Mouse (Mus musculus) left cerebral cortex, postnatal 10 days (tissue): ENCODE results near the gene Dpysl5. TPM values are rescaled to one million over a fixed set of nuclear protein-coding genes. Genes with fewer than 3 reads are reported as not detected.
"Not testable (repeated sequence)": the region's sequence is repeated elsewhere in the genome, so short reads cannot be mapped to it uniquely, and the experiment has no call there.

Experiments
- DNase-seq, 2 experiments: peaks; one replicate each; pipeline ENCODE4 v3.0.0; 2021 to 2022; ENCODE audit warnings: low spot score in 2 of 2, mixed read lengths in 1 of 2; ENCODE audit errors: extremely low spot score in 1 of 2
- intact Hi-C: fragments of 180-260 bp; cut with DNase I; formaldehyde crosslinking; loops from one replicate; pipeline ENCODE4 v1.15.1; 2025
- total RNA-seq, 2 experiments: library from RNA; stranded (reverse); gene quantifications; 2 replicates each; pipeline ENCODE4 v1.2.3; 2021

The Dpysl5 gene
- 100 to 1,000 TPM; 354 to 401 TPM for total RNA-seq

DNA sequence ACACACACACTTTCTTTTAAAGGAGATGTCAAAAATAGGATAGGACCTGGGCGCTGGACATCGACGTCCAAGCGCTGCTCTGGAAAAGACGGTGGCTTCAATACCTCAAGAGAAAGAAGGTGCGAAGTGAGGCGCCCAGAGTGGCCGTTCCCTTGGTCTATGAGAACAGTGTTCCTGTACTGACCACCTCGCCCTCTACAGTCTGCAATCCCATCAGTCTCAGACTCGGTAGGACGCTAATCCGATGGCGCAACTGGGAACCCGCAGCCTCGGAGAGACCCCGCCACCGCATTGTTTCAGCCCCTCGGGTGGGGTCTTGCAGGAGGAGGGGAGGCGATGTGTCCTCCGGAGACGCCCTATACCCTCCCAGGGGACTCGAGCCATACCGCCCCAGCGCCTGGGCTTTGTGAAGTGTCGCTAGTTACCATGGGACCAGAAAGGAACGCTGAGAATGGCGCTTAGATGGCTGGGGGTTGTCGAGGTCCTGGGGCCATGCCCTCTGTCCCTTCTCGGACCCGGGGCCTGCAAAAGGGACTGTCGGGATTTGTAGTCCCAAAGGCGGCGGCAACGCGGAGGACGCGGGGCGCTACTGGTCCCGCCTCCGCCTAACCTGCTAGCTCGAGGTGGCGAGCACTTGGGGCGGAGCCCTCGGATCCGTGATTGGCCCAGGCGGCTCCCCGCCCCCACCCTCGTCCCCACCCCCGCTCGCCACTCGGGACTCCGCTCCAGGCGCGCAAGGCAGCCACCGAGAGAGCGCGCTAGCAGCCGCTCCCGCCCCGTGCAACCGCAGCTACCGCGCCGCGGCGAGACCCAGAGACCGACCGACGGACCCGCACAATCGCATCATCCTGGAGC lies at the start of gene Dpysl5:
TSS of gene Dpysl5 (plus strand) at position 418 of the 855 bp plus-strand sequence.
- intact Hi-C loops: loop anchor here (1.0 to 5.0 kb wide), 2 partner anchors 64 to 86 kb away; no protein-coding TSS in a partner anchor
- peak; percentile 87 to 89 for DNase-seq

DNA sequence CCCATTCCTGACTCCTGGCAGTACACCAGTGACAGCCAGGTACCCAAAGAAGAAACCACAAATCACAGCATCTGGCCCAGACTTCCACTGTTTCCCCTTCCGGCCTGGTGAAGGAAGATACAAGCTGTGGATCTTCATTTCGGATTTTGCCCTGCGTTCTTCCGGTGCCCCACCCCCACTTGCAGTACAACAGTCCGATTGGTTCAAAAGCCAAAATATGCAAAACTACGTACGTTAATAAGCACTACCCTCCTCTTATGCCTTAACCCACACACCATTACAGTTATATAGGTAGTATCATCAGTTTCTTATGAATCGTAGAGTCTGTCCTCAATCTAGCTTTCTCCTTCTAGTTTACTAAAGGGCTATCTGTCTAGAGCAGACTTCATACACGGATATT lies 46.0 kb upstream of the Dpysl5 start:
- intact Hi-C loops: no loop called here
- no peak for DNase-seq

DNA sequence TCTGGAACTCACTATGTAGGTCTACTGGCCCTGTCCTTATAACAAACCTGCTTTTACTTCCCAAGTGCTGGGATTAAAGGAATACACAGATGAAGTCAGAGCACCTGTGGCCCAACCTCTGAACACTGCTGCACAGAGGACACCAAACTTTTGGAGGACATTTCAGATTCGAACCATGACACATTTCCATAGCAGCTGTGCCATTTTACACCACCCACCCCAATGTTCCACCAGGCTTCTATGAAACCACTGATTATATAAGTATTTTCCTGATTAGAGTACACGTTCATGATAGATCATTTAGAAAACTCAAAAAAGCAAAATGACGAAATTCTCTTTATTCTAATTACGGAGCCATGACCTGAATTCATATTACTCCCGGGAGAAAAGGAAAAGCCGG lies 45.4 kb upstream of the Dpysl5 start:
- DNase-seq: no peak
- intact Hi-C loops: no loop called here

DNA sequence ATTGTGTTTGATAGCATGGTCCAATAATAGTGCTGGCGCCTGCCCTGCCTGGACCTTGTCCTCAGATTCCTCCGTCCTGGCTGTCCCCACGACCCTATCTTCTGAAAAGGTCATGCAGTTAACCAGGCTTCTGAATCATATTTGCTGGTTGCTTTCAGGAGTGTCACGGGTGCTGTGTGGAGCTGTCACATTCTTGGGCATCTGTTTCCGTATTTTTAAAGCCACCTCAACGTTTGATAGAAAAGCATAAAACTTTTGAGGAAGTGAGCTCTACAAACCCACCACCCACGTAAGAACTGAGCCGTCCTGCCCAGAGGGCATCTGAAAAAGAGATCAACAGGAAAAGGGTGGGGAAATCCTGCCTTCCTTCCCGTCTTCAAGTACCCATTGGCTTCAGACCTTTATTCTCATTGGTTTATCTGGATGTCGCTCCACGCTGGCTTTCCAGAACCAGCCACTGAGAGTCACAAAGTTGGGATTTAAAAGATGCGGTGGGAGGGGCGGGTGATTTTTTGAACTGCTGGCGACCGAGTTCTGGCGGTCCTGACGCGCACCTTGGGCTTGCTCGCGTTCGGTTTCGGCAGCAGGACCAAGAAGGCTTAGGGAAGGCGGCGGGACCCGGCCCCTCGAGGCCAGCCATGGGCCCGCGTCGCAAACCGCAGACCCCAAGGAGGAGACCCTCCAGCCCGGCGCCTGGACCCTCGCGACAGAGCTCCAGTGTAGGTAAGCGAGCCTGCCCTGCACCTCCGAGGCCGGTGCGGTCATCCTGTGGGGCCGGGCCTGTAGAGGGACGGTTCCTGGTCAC lies 44.8 kb upstream of the Dpysl5 start, which contains the start of gene Cenpa:
TSS of gene Cenpa (plus strand) at position 387 of the 805 bp plus-strand sequence.
- intact Hi-C loops: no loop called here

DNA sequence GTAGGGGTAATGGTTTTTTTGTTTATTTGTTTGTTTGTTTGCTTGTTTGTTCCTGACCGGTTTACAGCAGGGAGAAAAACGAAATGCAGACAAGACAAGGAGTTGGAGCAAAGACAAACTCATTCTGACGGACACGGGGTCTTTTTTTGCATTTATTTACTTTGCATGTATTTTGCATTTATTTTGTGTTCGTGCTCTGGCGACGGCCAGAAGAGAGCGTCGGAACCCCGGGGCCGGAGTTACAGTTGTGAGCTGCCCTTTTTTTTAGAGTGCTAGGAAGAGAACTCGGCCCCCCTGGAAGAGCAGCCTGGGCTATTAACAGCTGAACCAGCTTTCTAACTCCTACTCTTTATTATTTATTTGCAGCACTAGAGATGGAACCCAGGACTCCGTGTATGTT lies 44.1 kb upstream of the Dpysl5 start:
- DNase-seq: no peak
- intact Hi-C loops: no loop called here

More for the DNA sequence above, 44.8 kb upstream of the Dpysl5 start, which contains the start of gene Cenpa:
- DNase-seq: peak; percentile 91 to 96

DNA sequence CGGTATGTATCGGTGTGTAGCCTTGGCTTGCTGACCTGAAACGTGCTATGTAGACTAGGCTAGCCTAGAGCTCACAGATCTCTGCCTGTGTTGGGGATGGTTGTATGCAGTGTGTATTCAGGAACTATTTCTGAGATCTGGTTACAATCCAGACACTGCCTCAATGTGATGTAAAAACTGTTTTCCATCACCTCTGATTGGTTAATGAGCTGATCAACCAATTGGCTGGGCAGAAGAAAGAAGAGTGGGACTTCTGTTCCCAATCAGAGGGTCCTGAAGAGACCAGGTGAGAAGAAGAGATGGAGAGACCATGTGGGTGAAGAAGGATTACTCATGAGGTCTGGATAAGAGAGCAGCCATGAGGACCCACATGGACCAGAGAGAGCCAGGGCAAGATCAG lies 43.7 kb upstream of the Dpysl5 start:
- no peak for DNase-seq

DNA sequence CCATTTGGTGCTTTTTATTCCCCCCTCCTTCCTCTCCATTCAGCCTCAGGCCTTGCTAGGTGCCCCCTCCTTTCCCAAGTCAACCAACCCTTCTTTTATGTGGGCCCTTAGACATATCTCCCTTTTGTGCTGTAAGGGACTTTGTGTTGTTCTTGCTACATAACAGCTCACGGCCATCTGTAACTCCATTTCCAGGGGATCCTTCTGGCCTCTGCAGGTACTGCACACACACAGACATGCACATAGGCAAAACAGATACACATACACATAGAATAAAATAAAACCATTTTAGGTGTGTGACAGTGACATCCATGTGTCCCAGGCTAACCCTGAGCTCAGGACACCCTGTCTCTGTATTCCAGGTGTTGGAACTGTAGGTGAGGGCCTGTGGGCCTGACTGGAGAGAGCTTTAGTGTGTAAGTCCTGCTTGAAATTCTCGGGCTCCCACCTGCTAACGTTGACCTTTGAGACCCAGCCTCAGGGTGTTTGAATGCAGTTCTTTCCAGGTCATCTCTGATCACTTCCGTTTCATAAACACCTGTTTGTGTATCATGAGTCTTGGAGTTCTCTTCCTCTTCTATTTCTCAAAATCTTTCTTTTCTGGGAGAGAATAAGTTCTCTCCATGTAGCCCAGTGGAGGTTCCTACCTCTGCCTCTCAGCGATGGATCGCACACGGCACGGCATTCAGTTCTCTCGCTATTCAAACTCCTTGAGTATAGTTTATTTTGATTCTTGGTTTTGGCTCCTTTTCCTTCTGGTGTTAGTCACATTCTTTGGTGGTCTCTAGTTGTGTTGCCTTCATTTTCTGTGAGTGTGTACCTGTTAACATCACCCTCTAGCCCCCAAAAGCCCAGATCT lies 42.5 kb upstream of the Dpysl5 start:
- intact Hi-C loops: no loop called here
- DNase-seq: no peak

More for the DNA sequence above, 43.7 kb upstream of the Dpysl5 start:
- intact Hi-C loops: no loop called here

DNA sequence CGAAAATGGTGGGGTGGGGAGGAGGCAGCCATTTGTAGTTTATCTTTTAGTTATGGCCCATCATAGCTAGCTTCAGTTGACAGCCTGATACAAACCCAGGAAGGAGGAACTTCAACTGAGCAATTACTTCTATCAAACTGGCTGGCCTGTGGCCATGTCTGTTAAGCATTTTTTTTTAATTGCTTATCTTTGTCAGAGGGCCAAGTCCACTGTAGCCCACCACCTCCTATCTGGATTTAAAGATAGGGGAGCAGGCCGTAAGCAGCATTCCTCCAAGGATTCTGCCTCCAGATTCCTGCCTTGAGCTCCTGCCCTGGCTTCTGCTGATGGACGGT lies 41.9 kb upstream of the Dpysl5 start:
- intact Hi-C loops: no loop called here
- DNase-seq: no peak

DNA sequence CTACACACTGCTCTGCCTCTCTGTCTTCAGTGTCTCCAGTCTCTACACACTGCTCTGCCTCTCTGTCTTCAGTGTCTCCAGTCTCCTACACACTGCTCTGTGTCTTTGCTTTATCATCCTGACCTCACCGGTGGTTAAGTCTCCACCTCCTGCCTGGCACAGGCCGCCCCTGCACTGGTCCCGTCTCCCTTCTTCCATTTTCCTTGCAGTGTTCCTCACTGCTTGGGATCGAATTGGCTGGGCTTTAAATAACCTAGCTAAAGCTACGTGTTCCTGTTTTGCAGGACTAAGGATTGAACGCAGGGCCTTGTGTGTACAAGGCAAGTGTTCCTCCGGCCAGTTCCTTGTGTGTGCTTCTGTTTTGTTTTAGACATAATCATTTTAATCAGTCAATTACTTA lies 41.3 kb upstream of the Dpysl5 start:
- intact Hi-C loops: no loop called here
- no peak for DNase-seq

DNA sequence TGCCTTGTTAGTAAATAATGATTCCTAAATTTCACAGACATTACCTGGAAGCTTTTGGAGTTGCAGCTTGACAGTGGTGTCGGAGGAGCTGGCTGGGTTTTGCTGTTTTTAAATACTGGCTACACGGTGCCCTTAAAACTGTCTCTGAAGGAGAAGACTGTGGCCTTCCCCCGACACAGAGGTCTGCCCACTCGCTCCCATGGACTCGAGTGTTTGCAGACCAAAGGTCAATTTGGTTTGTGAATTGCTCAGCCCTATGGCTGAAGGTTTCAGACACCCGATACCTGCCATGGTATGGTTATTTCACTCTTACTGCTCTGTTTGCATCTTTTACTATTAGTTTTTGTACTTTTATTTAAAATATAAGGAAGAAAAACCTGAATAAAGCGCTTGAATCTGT lies 37.4 kb upstream of the Dpysl5 start:
- intact Hi-C loops: no loop called here
- no peak for DNase-seq

DNA sequence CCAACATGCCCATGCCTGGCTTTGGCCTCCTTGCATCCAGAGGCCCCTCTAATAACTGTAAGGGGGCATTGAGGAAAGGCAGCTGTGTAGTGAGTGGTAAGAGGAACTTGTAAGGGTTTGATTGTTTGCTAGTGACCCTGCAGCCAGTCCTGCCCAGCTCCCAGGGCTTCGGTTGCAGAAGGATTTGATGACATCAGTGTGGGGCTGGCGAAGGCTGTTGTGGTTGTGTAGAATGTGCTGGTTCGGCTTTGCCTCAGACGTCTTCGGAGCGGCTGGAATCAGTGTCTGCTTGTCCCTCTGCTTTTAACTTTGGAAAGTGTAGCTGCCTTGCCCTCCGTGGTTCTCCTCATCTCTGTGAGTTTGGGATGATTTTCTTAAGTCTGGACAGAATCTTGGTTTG lies 34.6 kb upstream of the Dpysl5 start:
- DNase-seq: no peak
- intact Hi-C loops: no loop called here

DNA sequence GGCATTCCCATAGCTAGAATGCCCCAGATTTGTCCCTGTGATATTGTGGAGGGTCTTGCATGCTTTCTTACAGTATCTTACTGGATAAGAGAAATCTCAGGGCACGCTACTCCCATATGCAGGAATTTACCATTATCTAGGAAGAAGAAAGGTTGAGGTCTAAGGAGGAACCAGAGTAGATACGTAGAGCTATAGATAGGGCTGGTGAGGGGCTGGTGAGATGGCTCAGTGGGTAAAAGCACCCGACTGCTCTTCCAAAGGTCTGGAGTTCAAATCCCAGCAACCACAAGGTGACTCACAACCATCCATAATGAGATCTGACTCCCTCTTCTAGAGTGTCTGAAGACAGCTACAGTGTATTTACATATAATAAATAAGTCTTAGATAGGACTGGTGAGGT lies 33.3 kb upstream of the Dpysl5 start:
- intact Hi-C loops, DNase-seq: not testable (repeated sequence)

DNA sequence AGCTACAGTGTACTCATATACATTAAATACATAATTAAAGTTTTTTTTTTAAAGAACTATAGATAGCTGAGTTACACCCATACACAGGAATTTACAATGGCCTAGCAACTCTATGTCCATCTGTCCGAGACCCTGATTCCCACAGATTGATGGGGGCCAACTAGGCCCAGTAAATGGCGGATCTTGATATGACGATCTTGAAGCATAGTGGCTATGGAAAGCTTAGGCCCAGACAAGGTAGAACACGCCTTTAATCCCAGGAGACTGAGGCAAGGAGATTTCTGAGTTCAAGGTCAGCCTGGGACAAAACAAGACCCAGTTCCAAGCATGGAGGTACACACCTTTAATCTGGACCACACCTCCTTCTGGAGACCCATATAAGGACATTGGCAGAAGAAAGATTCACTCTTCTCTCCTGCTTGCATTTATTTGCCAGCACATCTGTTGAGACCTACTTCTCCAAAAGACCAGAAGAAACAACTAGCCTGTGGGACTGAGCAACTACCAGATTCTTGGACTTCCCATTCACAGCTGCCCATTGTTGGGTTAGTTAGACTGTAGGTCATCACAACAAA lies 32.6 kb upstream of the Dpysl5 start:
- no peak for DNase-seq
- intact Hi-C loops: no loop called here

DNA sequence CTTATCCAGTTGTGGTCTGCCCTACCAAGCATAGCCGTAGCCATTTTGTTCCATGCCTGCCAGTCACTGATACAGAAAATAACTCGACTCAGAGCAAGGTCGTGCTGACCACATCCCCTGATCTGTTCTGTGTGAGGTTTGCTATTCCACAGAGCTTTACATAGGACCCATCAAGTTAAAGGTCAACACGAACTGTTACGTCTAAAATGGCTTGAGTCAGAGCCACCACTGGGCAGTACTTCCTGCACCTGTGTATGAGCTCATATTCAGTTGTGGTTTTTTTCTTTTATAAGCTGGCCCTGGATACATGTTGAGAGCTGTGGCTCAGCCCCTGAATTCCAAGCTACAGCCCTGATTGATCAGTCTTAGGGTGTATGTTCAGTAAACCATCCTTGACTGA lies 31.8 kb upstream of the Dpysl5 start:
- intact Hi-C loops: no loop called here

DNA sequence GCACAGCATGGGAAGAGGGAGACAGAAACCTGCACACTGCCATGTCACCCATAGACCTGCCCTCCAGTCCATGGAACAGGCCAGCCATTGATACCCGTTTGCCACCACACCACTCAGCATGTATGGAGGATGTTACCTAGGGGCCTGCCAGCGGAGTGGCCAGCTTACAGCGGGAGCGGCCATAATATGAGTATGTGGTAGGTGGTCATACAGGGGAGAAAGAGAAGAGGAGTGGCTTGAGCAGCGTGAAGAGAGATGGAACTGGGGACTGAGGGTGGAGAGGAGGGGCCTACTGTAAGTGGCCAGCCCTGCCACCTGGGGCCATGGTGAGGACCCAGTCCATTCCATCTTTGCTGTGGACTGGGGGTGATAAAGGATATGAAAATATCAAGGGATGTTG lies 29.4 kb upstream of the Dpysl5 start:
- intact Hi-C loops: no loop called here
- DNase-seq: no peak

More for the DNA sequence above, 31.8 kb upstream of the Dpysl5 start:
- DNase-seq: no peak

DNA sequence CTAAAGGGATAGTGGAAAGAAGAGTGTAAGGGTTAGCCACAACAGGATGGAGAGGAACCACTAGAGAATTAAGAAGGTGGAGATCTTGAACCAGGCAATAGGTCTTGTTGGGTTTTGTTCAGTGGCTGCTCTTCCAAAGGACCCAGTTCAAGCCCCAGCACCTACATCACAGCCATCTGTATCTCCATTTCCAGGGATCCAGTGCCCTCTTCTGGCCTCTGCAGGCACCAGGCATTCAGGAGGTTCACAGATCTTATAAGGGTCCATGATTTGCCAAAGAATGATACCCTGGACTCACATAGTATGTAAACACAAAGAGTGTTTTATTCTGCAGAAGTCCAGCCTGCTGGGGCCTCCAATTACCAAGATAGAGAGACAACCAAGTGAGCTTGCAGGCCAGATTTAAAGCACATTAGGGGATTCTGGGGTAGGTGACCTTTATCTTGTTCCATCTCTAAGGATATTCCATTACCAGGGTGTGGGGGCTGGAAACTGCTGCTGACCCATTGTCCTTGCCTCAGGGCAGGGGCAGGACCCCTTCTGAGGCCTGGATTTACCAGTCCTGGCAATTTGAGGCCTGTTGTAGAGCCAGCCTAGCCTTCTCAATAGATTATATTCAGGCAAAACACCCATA lies 28.3 kb upstream of the Dpysl5 start:
- intact Hi-C loops: no loop called here
- no peak for DNase-seq

DNA sequence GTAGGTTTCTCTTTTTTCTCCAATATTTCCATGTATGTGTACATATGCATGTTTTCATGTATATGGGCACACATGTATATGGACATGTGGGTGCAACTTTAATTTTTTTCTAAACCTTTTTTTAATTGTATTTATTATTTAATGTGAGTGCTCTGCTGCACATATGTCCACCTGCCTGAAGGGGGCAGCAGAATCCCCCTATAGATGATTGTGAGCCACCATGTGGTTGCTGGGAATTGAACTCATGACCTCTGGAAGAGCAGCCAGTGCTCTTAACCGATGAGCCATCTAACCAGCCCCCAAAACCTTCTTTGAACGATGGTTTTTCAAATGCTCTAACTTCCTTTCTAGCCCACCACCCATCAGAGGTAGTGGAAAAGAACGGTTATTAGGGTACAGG lies 27.4 kb upstream of the Dpysl5 start:
- intact Hi-C loops: no loop called here
- DNase-seq: no peak

DNA sequence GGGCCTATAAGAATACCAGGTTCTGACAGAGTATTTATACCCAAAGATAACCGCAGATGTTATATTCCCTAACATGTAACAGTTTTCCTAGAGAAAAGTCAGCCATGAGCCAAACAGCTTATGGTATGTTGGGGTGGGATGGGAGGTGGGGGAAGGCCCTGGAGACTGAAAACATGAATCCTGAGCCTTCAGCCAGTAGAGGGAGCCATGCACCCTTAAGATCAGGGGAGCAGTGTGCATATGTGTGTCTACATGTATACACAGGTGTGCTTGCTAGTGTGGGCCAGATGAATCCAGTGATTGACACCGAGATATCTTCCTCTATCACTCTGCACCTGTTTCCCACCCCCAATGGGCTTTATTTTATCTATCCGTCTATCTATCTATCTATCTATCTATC lies 24.6 kb upstream of the Dpysl5 start:
- intact Hi-C loops: no loop called here
- DNase-seq: no peak
